Mouse (Mus musculus) neural tube, embryonic 14.5 days (tissue): ENCODE results near the gene Dst. TPM values are rescaled to one million over a fixed set of nuclear protein-coding genes. Genes with fewer than 3 reads are reported as not detected.

Experiments
- ATAC-seq: fragments of 200-750 bp; cut with Nextera tagmentation; 2 replicates; pipeline ENCODE4 v1.8.0; 2017; ENCODE audit warnings: low read depth, mild to moderate bottlenecking, moderate TSS enrichment, moderate library complexity
- H3K27ac ChIP-seq: fragments of 300-500 bp; sonication (generic); 2 replicates; pipeline ENCODE4 v1.5.1; 2014; ENCODE audit warnings: low read depth, mild to moderate bottlenecking, control low read depth, low read length, moderate library complexity, mixed read lengths
- H3K27me3 ChIP-seq: fragments of 300-500 bp; sonication (generic); 2 replicates; pipeline ENCODE4 v1.6.1; 2014; ENCODE audit warnings: low read length; ENCODE audit not compliant: control insufficient read depth, insufficient read depth
- H3K36me3 ChIP-seq: fragments of 300-500 bp; sonication (generic); 2 replicates; pipeline ENCODE4 v1.6.1; 2014; ENCODE audit warnings: low read length, mixed read lengths; ENCODE audit not compliant: control insufficient read depth, insufficient read depth
- H3K4me1 ChIP-seq: fragments of 300-500 bp; sonication (generic); 2 replicates; pipeline ENCODE4 v1.6.1; 2014; ENCODE audit warnings: low read length; ENCODE audit not compliant: control insufficient read depth, insufficient read depth
- H3K4me2 ChIP-seq: fragments of 300-500 bp; sonication (generic); 2 replicates; pipeline ENCODE4 v1.6.1; 2014; ENCODE audit warnings: mild to moderate bottlenecking, low read depth, low read length, control low read depth
- H3K4me3 ChIP-seq: fragments of 300-500 bp; sonication (generic); 2 replicates; pipeline ENCODE4 v1.5.1; 2014; ENCODE audit warnings: low read depth, low read length, control low read depth, mixed read lengths
- H3K9ac ChIP-seq: fragments of 300-500 bp; sonication (generic); replicated peaks from 2 replicates; pipeline ENCODE4 v1.6.1; 2014; ENCODE audit warnings: low read depth, mild to moderate bottlenecking, control low read depth, low read length, mixed read lengths
- H3K9me3 ChIP-seq: fragments of 300-500 bp; sonication (generic); 2 replicates; pipeline ENCODE4 v1.6.1; 2016; ENCODE audit warnings: low read length; ENCODE audit not compliant: control insufficient read depth
- WGBS: fragments of 180-500 bp; shearing (Covaris S2); extraction: QIAGEN DNeasy Blood & Tissue Kit; methylation state at CpG from one replicate; pipeline ENCODE4 v1.1.7; 2014; 5-methylcytosine and 5-hydroxymethylcytosine counted together
- polyA plus RNA-seq: library from polyadenylated mRNA; unstranded; fragments of >200 nt; fragmentation: Nextera tagmentation; extraction: Ambion mirVana; gene quantifications from 2 replicates; pipeline ENCODE4 v1.2.1, GENCODE M21; 2014

Gene Dst
- 66.8 and 72.8 TPM in 2 replicates for polyA plus RNA-seq

- H3K4me2 ChIP-seq = peak within 1 kb of the TSS; percentile 77
- H3K27ac ChIP-seq = peak within 1 kb of the TSS; percentile 85
- WGBS = 5% methylated on average over 38 of the region's 44 CpGs
- H3K4me3 ChIP-seq = peak within 1 kb of the TSS; percentile 61
- no peaks in the 10 kb centered on the region for H3K36me3 ChIP-seq
- peaks cover 14% of the 10 kb centered on the region; the same call in 1 of the 2 replicates for H3K4me1 ChIP-seq
- H3K9me3 ChIP-seq = no peaks in the 10 kb centered on the region
- H3K9ac ChIP-seq = peak within 1 kb of the TSS; percentile 74
- peak; percentile 19 for ATAC-seq
- H3K27me3 ChIP-seq = no peaks in the 10 kb centered on the region
Observed at GRCm38 (mm10) chr1:33908191-33908962, at the start of gene Dst. TSS of gene Dst (plus strand) at chr1:33908225.

- Histone ChIP-seq H3K27ac (no peak overlapping the region), H3K36me3 (no peaks in the 10 kb centered on the region), H3K4me3 (no peak overlapping the region), H3K27me3 (no peaks in the 10 kb centered on the region), H3K4me1 (no peaks in the 10 kb centered on the region), H3K9me3 (no peaks in the 10 kb centered on the region), H3K4me2 (no peak overlapping the region), H3K9ac (no peak overlapping the region)
- no peak for ATAC-seq
- 91% methylated on average over 2 of the region's 2 CpGs for WGBS
Observed at GRCm38 (mm10) chr1:33869031-33869430, 39.0 kb upstream of the Dst start.

GRCm38 (mm10) chr1:33869437-33869836 is 38.6 kb upstream of the Dst start:
- WGBS = 88% methylated on average over 3 of the region's 3 CpGs
- H3K4me1 ChIP-seq = no peaks in the 10 kb centered on the region
- no peaks in the 10 kb centered on the region for H3K9me3 ChIP-seq
- no peak overlapping the region for H3K9ac ChIP-seq
- no peak overlapping the region for H3K4me3 ChIP-seq
- H3K36me3 ChIP-seq = no peaks in the 10 kb centered on the region
- no peaks in the 10 kb centered on the region for H3K27me3 ChIP-seq
- no peak overlapping the region for H3K27ac ChIP-seq
- no peak for ATAC-seq
- no peak overlapping the region for H3K4me2 ChIP-seq

- H3K9me3 ChIP-seq = no peaks in the 10 kb centered on the region
- no peaks in the 10 kb centered on the region for H3K4me1 ChIP-seq
- no peak for ATAC-seq
- H3K27me3 ChIP-seq = no peaks in the 10 kb centered on the region
- no peak overlapping the region for H3K4me3 ChIP-seq
- H3K36me3 ChIP-seq = no peaks in the 10 kb centered on the region
- H3K9ac ChIP-seq = no peak overlapping the region
- 80% methylated on average over 5 of the region's 5 CpGs for WGBS
- no peak overlapping the region for H3K27ac ChIP-seq
- no peak overlapping the region for H3K4me2 ChIP-seq
Observed at GRCm38 (mm10) chr1:33873561-33873960, 34.5 kb upstream of the Dst start.

- ATAC-seq = no peak
- no peaks in the 10 kb centered on the region for H3K4me1 ChIP-seq
- no peak overlapping the region for H3K4me2 ChIP-seq
- no peaks in the 10 kb centered on the region for H3K27me3 ChIP-seq
- 51% methylated on average over 6 of the region's 6 CpGs for WGBS
- H3K9ac ChIP-seq = no peak overlapping the region
- no peak overlapping the region for H3K4me3 ChIP-seq
- no peaks in the 10 kb centered on the region for H3K36me3 ChIP-seq
- no peaks in the 10 kb centered on the region for H3K9me3 ChIP-seq
- no peak overlapping the region for H3K27ac ChIP-seq
Observed at GRCm38 (mm10) chr1:33875691-33876090, 32.3 kb upstream of the Dst start.

GRCm38 (mm10) chr1:33876416-33876815 is 31.6 kb upstream of the Dst start:
- WGBS = 86% methylated on average over 3 of the region's 3 CpGs
- H3K27me3 ChIP-seq = no peaks in the 10 kb centered on the region
- H3K36me3 ChIP-seq = no peaks in the 10 kb centered on the region
- H3K4me1 ChIP-seq = no peaks in the 10 kb centered on the region
- no peak overlapping the region for H3K4me2 ChIP-seq
- H3K4me3 ChIP-seq = no peak overlapping the region
- no peaks in the 10 kb centered on the region for H3K9me3 ChIP-seq
- H3K9ac ChIP-seq = no peak overlapping the region
- H3K27ac ChIP-seq = no peak overlapping the region
- no peak for ATAC-seq

- WGBS = 85% methylated on average over 7 of the region's 7 CpGs
- ATAC-seq = no peak
- H3K9ac ChIP-seq = no peak overlapping the region
Observed at GRCm38 (mm10) chr1:33878170-33878569, 29.9 kb upstream of the Dst start.

GRCm38 (mm10) chr1:33883102-33883839 is 24.8 kb upstream of the Dst start:
- peak overlapping the region; percentile 24; the same call in 1 of the 2 replicates for H3K4me2 ChIP-seq
- H3K9me3 ChIP-seq = no peaks in the 10 kb centered on the region
- no peak overlapping the region for H3K27ac ChIP-seq
- H3K4me1 ChIP-seq = no peaks in the 10 kb centered on the region
- ATAC-seq = no peak
- no peak overlapping the region for H3K9ac ChIP-seq
- 29% methylated on average over 18 of the region's 18 CpGs for WGBS
- H3K4me3 ChIP-seq = no peak overlapping the region
- H3K27me3 ChIP-seq = no peaks in the 10 kb centered on the region
- no peaks in the 10 kb centered on the region for H3K36me3 ChIP-seq

More at GRCm38 (mm10) chr1:33878170-33878569, 29.9 kb upstream of the Dst start:
- Histone ChIP-seq H3K4me2 (no peak overlapping the region), H3K4me1 (no peaks in the 10 kb centered on the region), H3K4me3 (no peak overlapping the region), H3K9me3 (no peaks in the 10 kb centered on the region), H3K36me3 (no peaks in the 10 kb centered on the region), H3K27me3 (no peaks in the 10 kb centered on the region), H3K27ac (no peak overlapping the region)

- H3K9me3 ChIP-seq = no peaks in the 10 kb centered on the region
- no peaks in the 10 kb centered on the region for H3K36me3 ChIP-seq
- 72% methylated on average over 10 of the region's 10 CpGs for WGBS
- no peak overlapping the region for H3K9ac ChIP-seq
- no peaks in the 10 kb centered on the region for H3K4me1 ChIP-seq
- H3K27ac ChIP-seq = no peak overlapping the region
- H3K27me3 ChIP-seq = no peaks in the 10 kb centered on the region
- ATAC-seq = no peak
- no peak overlapping the region for H3K4me2 ChIP-seq
- no peak overlapping the region for H3K4me3 ChIP-seq
Observed at GRCm38 (mm10) chr1:33892784-33893183, 15.2 kb upstream of the Dst start.
